Mouse (Mus musculus): ENCODE results near the gene Gfer. TPM values are rescaled to one million over a fixed set of nuclear protein-coding genes. Genes with fewer than 3 reads are reported as not detected.
A peak's percentile ranks its signal among the peaks of the same experiment; 100 is the strongest.

Gfer gene
- polyA plus RNA-seq, 1 experiment from 2014 or later: 49.7 TPM

DNA sequence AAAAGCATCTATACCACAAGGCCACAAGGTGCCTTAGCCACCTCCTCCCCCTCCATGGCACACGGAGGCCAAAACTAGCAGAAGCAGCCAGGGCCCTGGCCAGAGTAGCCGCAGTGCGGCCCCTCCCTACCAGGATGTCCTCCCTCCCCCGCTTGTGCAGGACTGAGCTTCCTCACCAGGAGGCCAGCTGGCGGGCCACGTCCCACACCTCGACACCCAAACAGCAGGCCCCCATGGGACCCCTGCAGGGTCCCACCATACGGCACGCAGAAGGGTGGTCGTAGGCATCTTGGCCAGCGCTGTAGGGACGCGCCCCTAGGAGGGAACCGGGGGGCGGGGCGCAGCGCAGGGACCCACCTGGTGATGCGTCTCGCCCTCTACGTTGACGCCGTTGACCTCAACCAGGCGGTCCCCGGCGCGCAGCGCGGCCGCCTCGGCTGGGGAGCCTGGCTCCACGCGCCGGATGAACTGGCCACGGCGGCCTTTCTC is 46.3 kb downstream of the Gfer start:
- Histone ChIP-seq H3K4me3 (peak overlapping the region; percentile 76), H3K27ac (peak overlapping the region; percentile 87), H3K9me3 (no peaks in the 10 kb centered on the region), H3K27me3 (ENCODE audit: insufficient read depth, poor library complexity, severe bottlenecking) (peaks cover 50% of the 10 kb centered on the region), H3K36me3 (no peaks in the 10 kb centered on the region), H3K4me1 (replicated peaks) (peaks cover 51% of the 10 kb centered on the region)
- WGBS: under 1% methylated on average over 35 of the region's 35 CpGs
- no peak for DNase-seq (ENCODE audit: low spot score)

DNA sequence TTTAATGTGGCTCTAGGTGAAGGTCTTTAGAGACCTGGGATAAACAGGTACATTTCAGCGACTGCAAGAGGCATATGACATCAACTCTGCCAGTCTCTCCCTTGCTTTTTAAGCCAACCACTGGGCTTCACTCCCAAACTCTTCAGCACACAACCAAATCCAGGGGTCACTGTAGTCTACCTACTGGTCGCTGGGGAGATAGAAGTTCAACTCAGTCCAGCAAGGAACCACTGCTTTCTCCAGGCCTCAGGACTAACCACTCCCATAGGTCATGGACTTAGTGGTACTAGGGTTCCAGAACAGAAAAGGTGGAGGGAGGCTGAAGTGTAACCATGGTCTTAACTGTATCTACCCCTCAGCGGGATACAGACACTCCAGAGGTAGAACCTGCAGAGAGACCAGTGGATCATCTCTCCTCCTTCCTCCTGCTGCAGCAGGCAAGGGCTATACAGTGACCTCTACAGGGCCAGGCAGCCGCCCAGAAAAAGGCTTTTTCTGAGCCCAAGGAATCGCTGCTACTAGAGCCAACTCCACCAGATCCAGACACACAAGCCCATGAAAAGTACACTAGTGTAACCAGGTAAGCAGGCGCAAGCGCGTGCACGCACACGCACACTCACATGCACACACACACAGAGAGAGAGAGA is 47.1 kb downstream of the Gfer start:
- H3K27ac ChIP-seq: no peak overlapping the region
- H3K36me3 ChIP-seq: no peaks in the 10 kb centered on the region
- peaks cover 47% of the 10 kb centered on the region for H3K27me3 ChIP-seq (ENCODE audit: insufficient read depth, poor library complexity, severe bottlenecking)
- no peak for DNase-seq (ENCODE audit: low spot score)
- WGBS: 72% methylated on average over 10 of the region's 10 CpGs
- peaks cover 54% of the 10 kb centered on the region for H3K4me1 ChIP-seq (replicated peaks)
- H3K4me3 ChIP-seq: peak overlapping the region; percentile 76
- no peaks in the 10 kb centered on the region for H3K9me3 ChIP-seq

DNA sequence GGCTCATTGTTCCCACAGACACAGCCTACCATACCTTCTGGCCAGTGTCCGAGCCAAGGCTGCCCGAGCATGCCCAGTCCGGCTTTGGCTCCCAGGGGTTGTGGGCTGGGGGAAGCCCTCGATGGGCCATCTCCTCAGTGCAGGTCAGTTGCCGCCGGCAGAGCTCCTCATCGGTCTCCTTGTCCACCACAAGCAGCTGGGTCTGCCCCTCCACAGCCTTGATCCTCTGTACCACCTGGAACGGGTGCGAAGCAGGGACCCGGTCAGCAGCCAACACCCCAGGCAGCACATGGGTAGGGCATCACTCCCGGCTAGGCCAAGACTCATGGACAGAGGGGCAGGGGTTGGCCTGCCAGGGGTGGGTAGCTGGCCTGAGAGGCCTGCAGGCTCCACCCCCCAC is 48.5 kb downstream of the Gfer start:
- no peak for DNase-seq (ENCODE audit: low spot score)
- Histone ChIP-seq H3K27ac (peak overlapping the region; percentile 50; the same call in 1 of the 2 replicates), H3K9me3 (no peaks in the 10 kb centered on the region), H3K36me3 (no peaks in the 10 kb centered on the region), H3K4me3 (peak overlapping the region; percentile 1; the same call in 1 of the 2 replicates), H3K4me1 (replicated peaks) (peaks cover 65% of the 10 kb centered on the region), H3K27me3 (ENCODE audit: insufficient read depth, poor library complexity, severe bottlenecking) (peaks cover 47% of the 10 kb centered on the region)
- WGBS: 80% methylated on average over 11 of the region's 11 CpGs

DNA sequence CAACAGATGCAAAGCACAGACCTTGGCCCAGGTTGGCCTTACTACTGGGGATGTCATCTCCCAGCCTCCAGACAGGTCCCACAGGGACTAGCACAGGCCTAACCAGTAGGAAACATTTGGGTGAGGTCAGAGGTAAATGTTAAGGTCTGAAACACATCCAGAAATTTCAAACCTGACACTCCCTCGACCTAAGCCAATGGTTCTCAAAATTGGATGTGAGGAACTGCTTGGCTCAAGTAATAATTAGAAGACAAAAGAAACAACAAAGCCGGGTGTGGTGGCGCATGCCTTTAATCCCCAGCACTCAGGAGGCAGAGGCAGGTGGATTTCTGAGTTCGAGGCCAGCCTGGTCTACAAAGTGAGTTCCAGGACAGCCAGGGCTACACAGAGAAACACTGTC is 49.6 kb downstream of the Gfer start:
- WGBS: 87% methylated on average over 4 of the region's 4 CpGs
- Histone ChIP-seq H3K27me3 (ENCODE audit: insufficient read depth, poor library complexity, severe bottlenecking) (peaks cover 40% of the 10 kb centered on the region), H3K4me3 (no peak overlapping the region), H3K4me1 (replicated peaks) (peaks cover 69% of the 10 kb centered on the region), H3K9me3 (no peaks in the 10 kb centered on the region), H3K36me3 (no peaks in the 10 kb centered on the region; the same call in 1 of the 2 replicates), H3K27ac (no peak overlapping the region)
- DNase-seq (ENCODE audit: low spot score): no peak

DNA sequence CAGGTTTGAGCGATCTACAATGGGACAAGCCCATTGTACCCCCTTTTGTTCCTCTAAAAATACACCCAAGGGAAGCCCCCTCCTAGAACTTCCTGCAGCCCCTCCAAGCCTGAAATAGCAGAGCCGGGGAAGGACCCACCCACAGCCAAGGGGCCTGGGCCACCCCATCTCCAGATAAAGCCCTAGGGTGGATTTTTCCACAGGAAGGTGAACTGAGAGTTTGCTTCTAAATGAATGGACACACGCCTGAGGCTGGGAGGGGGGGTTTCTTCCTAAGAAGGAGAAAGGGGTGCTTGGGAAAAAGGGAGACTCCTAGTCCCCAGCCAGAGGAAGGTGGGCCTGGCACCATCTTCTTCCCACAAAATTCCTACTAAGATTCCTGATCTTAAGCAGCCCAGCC is 50.0 kb downstream of the Gfer start:
- peaks cover 2% of the 10 kb centered on the region; the same call in 1 of the 2 replicates for H3K36me3 ChIP-seq
- H3K27me3 ChIP-seq (ENCODE audit: insufficient read depth, poor library complexity, severe bottlenecking): peaks cover 35% of the 10 kb centered on the region
- no peak overlapping the region for H3K4me3 ChIP-seq
- no peaks in the 10 kb centered on the region for H3K9me3 ChIP-seq
- WGBS: 72% methylated on average over 3 of the region's 3 CpGs
- H3K27ac ChIP-seq: peak overlapping the region; percentile 83; the same call in 1 of the 2 replicates
- peaks cover 69% of the 10 kb centered on the region for H3K4me1 ChIP-seq (replicated peaks)
- DNase-seq (ENCODE audit: low spot score): no peak

DNA sequence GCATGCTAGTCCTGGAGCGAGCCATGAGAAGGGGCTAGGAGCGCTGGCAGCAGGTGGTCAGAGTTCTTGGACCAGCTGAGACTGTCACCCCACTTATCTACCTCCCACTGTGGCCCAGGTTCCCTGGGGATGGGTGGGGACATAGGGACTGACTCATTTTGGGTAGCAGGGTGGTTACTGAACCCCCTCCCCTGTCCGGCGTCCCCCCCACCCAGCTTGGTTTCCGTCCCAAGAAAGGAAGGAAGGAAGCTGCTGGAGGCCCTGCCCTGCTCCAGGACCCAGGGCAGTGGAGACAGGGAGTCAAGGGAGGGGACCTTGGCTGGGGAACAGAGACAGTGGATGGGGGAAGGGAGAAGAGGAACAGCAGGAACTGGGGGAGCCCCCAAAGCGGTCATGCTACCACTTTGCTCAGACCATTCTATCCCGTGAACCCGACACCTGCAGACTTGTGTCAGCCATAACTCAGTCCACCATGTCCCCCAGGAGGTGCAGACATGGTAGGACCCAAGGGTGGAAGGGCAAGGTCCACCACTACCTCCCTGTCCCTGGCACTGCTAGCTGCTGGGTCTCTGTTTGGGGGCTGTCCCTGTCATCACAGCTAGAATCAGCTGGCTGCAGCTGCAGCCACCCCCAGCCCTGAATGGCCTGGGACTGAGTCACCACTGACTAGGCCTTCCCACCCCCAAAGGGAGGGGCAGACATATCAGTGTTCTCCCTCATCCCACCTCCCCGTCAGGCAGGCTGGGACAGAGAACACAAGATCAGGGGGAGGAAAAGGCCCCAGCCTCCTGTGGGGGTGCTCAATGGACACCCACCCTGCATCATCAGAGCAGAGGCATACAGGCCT is 50.9 kb downstream of the Gfer start:
- H3K36me3 ChIP-seq: peaks cover 7% of the 10 kb centered on the region
- WGBS: 77% methylated on average over 9 of the region's 9 CpGs
- H3K27ac ChIP-seq: peak overlapping the region; percentile 83
- DNase-seq (ENCODE audit: low spot score): no peak
- H3K4me1 ChIP-seq (replicated peaks): peaks cover 62% of the 10 kb centered on the region
- peak overlapping the region; percentile 9; the same call in 1 of the 2 replicates for H3K4me3 ChIP-seq
- H3K9me3 ChIP-seq: no peaks in the 10 kb centered on the region
- peaks cover 27% of the 10 kb centered on the region for H3K27me3 ChIP-seq (ENCODE audit: insufficient read depth, poor library complexity, severe bottlenecking)

DNA sequence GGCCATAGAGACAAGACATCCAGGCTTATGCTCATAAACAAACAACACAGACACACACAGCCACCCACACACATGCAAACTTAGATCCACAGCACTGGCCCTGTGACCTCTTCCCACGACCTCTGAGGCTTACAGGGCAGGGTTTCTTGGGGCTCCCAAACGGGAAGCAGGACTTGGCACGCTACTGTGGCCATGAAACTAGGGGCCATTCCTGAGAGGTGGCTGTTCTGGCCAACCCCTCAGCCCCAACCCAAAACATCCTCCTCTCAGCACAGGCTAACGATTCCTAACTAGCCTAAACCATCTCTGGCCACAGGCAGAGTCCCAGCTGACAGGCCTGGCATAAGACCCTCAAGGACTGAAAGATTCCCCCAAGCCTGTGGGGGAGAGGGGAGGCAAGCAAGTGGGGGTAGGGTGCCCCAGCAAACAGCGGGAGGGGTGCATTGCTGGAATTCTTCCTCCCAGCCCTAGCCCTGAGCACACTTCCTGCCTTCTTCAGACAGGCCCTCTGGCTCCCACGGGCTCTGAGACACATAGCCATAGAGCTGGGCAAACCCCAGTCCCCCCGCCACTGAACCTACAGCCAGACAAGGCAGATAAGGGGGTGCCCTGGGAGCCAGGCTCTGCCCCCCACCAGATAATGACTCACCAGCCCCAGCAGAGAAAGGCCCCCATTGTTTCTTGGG is 51.8 kb downstream of the Gfer start:
- H3K27ac ChIP-seq: peak overlapping the region; percentile 83
- peaks cover 18% of the 10 kb centered on the region for H3K27me3 ChIP-seq (ENCODE audit: insufficient read depth, poor library complexity, severe bottlenecking)
- DNase-seq (ENCODE audit: low spot score): no peak
- 45% methylated on average over 7 of the region's 7 CpGs for WGBS
- no peaks in the 10 kb centered on the region for H3K9me3 ChIP-seq
- H3K36me3 ChIP-seq: peaks cover 13% of the 10 kb centered on the region
- H3K4me3 ChIP-seq: no peak overlapping the region
- peaks cover 57% of the 10 kb centered on the region for H3K4me1 ChIP-seq (replicated peaks)

Other genes starting within 250 kb of the Gfer start
- gene E4f1, start 225.8 kb downstream of the Gfer start, polyA plus RNA-seq (2016; fragmentation: Nextera tagmentation; extraction: Ambion mirVana): 37.8 and 40.1 TPM in 2 replicates
- 80.9 and 81.8 TPM in 2 replicates for gene Pgp, start 225.8 kb downstream of the Gfer start, polyA plus RNA-seq (2016; fragmentation: Nextera tagmentation; extraction: Ambion mirVana)
- gene Bricd5, start 222.3 kb downstream of the Gfer start, polyA plus RNA-seq (2016; fragmentation: Nextera tagmentation; extraction: Ambion mirVana): 0.61 and 2.5 TPM in 2 replicates
- 35.1 and 36.0 TPM in 2 replicates for gene Mlst8, start 217.1 kb downstream of the Gfer start, polyA plus RNA-seq (2016; fragmentation: Nextera tagmentation; extraction: Ambion mirVana)
- gene Caskin1, start 207.6 kb downstream of the Gfer start, polyA plus RNA-seq (2016; fragmentation: Nextera tagmentation; extraction: Ambion mirVana): 6.8 and 10.2 TPM in 2 replicates
- 93.6 and 96.4 TPM in 2 replicates for gene Traf7, start 168.2 kb downstream of the Gfer start, polyA plus RNA-seq (2016; fragmentation: Nextera tagmentation; extraction: Ambion mirVana)
- gene Rab26, start 161.9 kb downstream of the Gfer start, polyA plus RNA-seq (2016; fragmentation: Nextera tagmentation; extraction: Ambion mirVana): 1.8 and 3.0 TPM in 2 replicates
- gene Pkd1, start 146.3 kb downstream of the Gfer start, polyA plus RNA-seq (2016; fragmentation: Nextera tagmentation; extraction: Ambion mirVana): 11.9 and 21.7 TPM in 2 replicates
- gene Tsc2, start 63.5 kb downstream of the Gfer start, polyA plus RNA-seq (2016; fragmentation: Nextera tagmentation; extraction: Ambion mirVana): 64.1 and 86.9 TPM in 2 replicates
- gene Nthl1, start 63.5 kb downstream of the Gfer start, polyA plus RNA-seq (2016; fragmentation: Nextera tagmentation; extraction: Ambion mirVana): 19.9 and 27.1 TPM in 2 replicates
- gene Slc9a3r2, start 45.8 kb downstream of the Gfer start, polyA plus RNA-seq (2016; fragmentation: Nextera tagmentation; extraction: Ambion mirVana): 34.2 and 39.2 TPM in 2 replicates
- gene Npw, start 37.7 kb downstream of the Gfer start, polyA plus RNA-seq (2016; fragmentation: Nextera tagmentation; extraction: Ambion mirVana): not detected in 2 replicates
- 26.2 and 28.6 TPM in 2 replicates for gene Zfp598, start 26.5 kb downstream of the Gfer start, polyA plus RNA-seq (2016; fragmentation: Nextera tagmentation; extraction: Ambion mirVana)
- 9.2 and 15.1 TPM in 2 replicates for gene Syngr3, start 6.2 kb downstream of the Gfer start, polyA plus RNA-seq (2016; fragmentation: Nextera tagmentation; extraction: Ambion mirVana)
- 1.5 and 1.8 TPM in 2 replicates for gene Noxo1, start 78 bp upstream of the Gfer start, polyA plus RNA-seq (2016; fragmentation: Nextera tagmentation; extraction: Ambion mirVana)
- gene Tbl3, start 11.5 kb upstream of the Gfer start, polyA plus RNA-seq (2016; fragmentation: Nextera tagmentation; extraction: Ambion mirVana): 133 and 140 TPM in 2 replicates
- 0.22 TPM in 2 replicates for gene Rnf151, start 21.9 kb upstream of the Gfer start, polyA plus RNA-seq (2016; fragmentation: Nextera tagmentation; extraction: Ambion mirVana)
- 1,403 and 1,781 TPM in 2 replicates for gene Rps2, start 22.0 kb upstream of the Gfer start, polyA plus RNA-seq (2016; fragmentation: Nextera tagmentation; extraction: Ambion mirVana)
- 212 and 240 TPM in 2 replicates for gene Ndufb10, start 28.3 kb upstream of the Gfer start, polyA plus RNA-seq (2016; fragmentation: Nextera tagmentation; extraction: Ambion mirVana)
- gene Rpl3l, start 31.7 kb upstream of the Gfer start, polyA plus RNA-seq (2016; fragmentation: Nextera tagmentation; extraction: Ambion mirVana): not detected in 2 replicates
- gene Msrb1, start 40.5 kb upstream of the Gfer start, polyA plus RNA-seq (2016; fragmentation: Nextera tagmentation; extraction: Ambion mirVana): 21.4 and 23.4 TPM in 2 replicates
- gene Hs3st6, start 56.8 kb upstream of the Gfer start, polyA plus RNA-seq (2016; fragmentation: Nextera tagmentation; extraction: Ambion mirVana): 1.5 and 2.0 TPM in 2 replicates
- 0.10 TPM in 1 of 2 replicates, not detected in the other for gene Meiob, start 108.1 kb upstream of the Gfer start, polyA plus RNA-seq (2016; fragmentation: Nextera tagmentation; extraction: Ambion mirVana)
- 30.7 and 34.3 TPM in 2 replicates for gene Hagh, start 144.0 kb upstream of the Gfer start, polyA plus RNA-seq (2016; fragmentation: Nextera tagmentation; extraction: Ambion mirVana)
- gene Fahd1, start 154.2 kb upstream of the Gfer start, polyA plus RNA-seq (2016; fragmentation: Nextera tagmentation; extraction: Ambion mirVana): 18.4 and 20.7 TPM in 2 replicates
- 0.58 and 0.65 TPM in 2 replicates for gene Igfals, start 169.8 kb upstream of the Gfer start, polyA plus RNA-seq (2016; fragmentation: Nextera tagmentation; extraction: Ambion mirVana)
- gene Nubp2, start 190.2 kb upstream of the Gfer start, polyA plus RNA-seq (2016; fragmentation: Nextera tagmentation; extraction: Ambion mirVana): 90.0 and 95.5 TPM in 2 replicates
- gene Spsb3, start 190.5 kb upstream of the Gfer start, polyA plus RNA-seq (2016; fragmentation: Nextera tagmentation; extraction: Ambion mirVana): 48.9 and 53.4 TPM in 2 replicates
- gene Eme2, start 198.9 kb upstream of the Gfer start, polyA plus RNA-seq (2016; fragmentation: Nextera tagmentation; extraction: Ambion mirVana): 30.8 and 36.3 TPM in 2 replicates
- 96.7 and 102 TPM in 2 replicates for gene Mrps34, start 199.0 kb upstream of the Gfer start, polyA plus RNA-seq (2016; fragmentation: Nextera tagmentation; extraction: Ambion mirVana)
- gene Nme3, start 200.3 kb upstream of the Gfer start, polyA plus RNA-seq (2016; fragmentation: Nextera tagmentation; extraction: Ambion mirVana): 44.7 and 46.5 TPM in 2 replicates
- gene Mapk8ip3, start 240.8 kb upstream of the Gfer start, polyA plus RNA-seq (2016; fragmentation: Nextera tagmentation; extraction: Ambion mirVana): 51.4 and 61.7 TPM in 2 replicates